Mouse (Mus musculus): ENCODE measurements at regions not wholly inside any gene's neighbourhood (a gene's known extent, or its start where the extent isn't known, plus 50 kb on each side); places are given as distances from the start of the nearest gene placed in this dataset.
A peak's percentile ranks its signal among the peaks of the same experiment; 100 is the strongest.

GRCm38 (mm10) chr4:31493087-31493511 is 470.8 kb upstream of the Map3k7 start:
- DNase-seq (ENCODE audit: low spot score in 2 of 2) = no peak

- DNase-seq (ENCODE audit: low spot score in 2 of 2) = no peak
Observed at GRCm38 (mm10) chr4:31499888-31500287, 464.0 kb upstream of the Map3k7 start.

- DNase-seq (ENCODE audit: low spot score in 2 of 2) = no peak
Observed at GRCm38 (mm10) chr4:31500432-31500831, 463.5 kb upstream of the Map3k7 start.

GRCm38 (mm10) chr4:31525638-31526207 is 438.2 kb upstream of the Map3k7 start:
- no peak for DNase-seq (ENCODE audit: low spot score in 2 of 2)

- no peak for DNase-seq (ENCODE audit: low spot score in 2 of 2)
Observed at GRCm38 (mm10) chr4:31536811-31537210, 427.1 kb upstream of the Map3k7 start.

- no peak for DNase-seq (ENCODE audit: low spot score in 2 of 2)
Observed at GRCm38 (mm10) chr4:31553780-31554394, 410.0 kb upstream of the Map3k7 start.

GRCm38 (mm10) chr4:31555077-31555476 is 408.8 kb upstream of the Map3k7 start:
- DNase-seq (ENCODE audit: low spot score in 2 of 2) = no peak

GRCm38 (mm10) chr4:31557261-31557660 is 406.6 kb upstream of the Map3k7 start:
- DNase-seq (ENCODE audit: low spot score in 2 of 2) = no peak

- no peak for DNase-seq (ENCODE audit: low spot score in 2 of 2)
Observed at GRCm38 (mm10) chr4:31560305-31560704, 403.6 kb upstream of the Map3k7 start.

GRCm38 (mm10) chr4:31561183-31561582 is 402.7 kb upstream of the Map3k7 start:
- no peak for DNase-seq (ENCODE audit: low spot score in 2 of 2)

GRCm38 (mm10) chr4:31561823-31562222 is 402.1 kb upstream of the Map3k7 start:
- DNase-seq (ENCODE audit: low spot score in 2 of 2) = peak; percentile 10

- DNase-seq (ENCODE audit: low spot score in 2 of 2) = no peak
Observed at GRCm38 (mm10) chr4:31566158-31566557, 397.7 kb upstream of the Map3k7 start.

- no peak for DNase-seq (ENCODE audit: low spot score in 2 of 2)
Observed at GRCm38 (mm10) chr4:31566834-31567233, 397.1 kb upstream of the Map3k7 start.

- no peak for DNase-seq (ENCODE audit: low spot score in 2 of 2)
Observed at GRCm38 (mm10) chr4:31569687-31570086, 394.2 kb upstream of the Map3k7 start.

GRCm38 (mm10) chr4:31576982-31577579 is 386.8 kb upstream of the Map3k7 start:
- DNase-seq (ENCODE audit: low spot score in 2 of 2) = no peak

GRCm38 (mm10) chr4:31583495-31583894 is 380.4 kb upstream of the Map3k7 start:
- DNase-seq (ENCODE audit: low spot score in 2 of 2) = no peak

- no peak for DNase-seq (ENCODE audit: low spot score in 2 of 2)
Observed at GRCm38 (mm10) chr4:31584171-31584570, 379.7 kb upstream of the Map3k7 start.

GRCm38 (mm10) chr4:31594089-31594488 is 369.8 kb upstream of the Map3k7 start:
- DNase-seq (ENCODE audit: low spot score in 2 of 2) = no peak

GRCm38 (mm10) chr4:31601536-31601935 is 362.4 kb upstream of the Map3k7 start:
- DNase-seq (ENCODE audit: low spot score in 2 of 2) = no peak

- DNase-seq (ENCODE audit: low spot score in 2 of 2) = no peak
Observed at GRCm38 (mm10) chr4:31603776-31604175, 360.1 kb upstream of the Map3k7 start.

GRCm38 (mm10) chr4:31608811-31609210 is 355.1 kb upstream of the Map3k7 start:
- peak in 1 of 2 experiments; percentile 33 for DNase-seq (ENCODE audit: low spot score in 2 of 2)

GRCm38 (mm10) chr4:31609559-31609958 is 354.3 kb upstream of the Map3k7 start:
- no peak for DNase-seq (ENCODE audit: low spot score in 2 of 2)

All from left cerebral cortex, adult 8-10 months (tissue).